Mouse (Mus musculus): ENCODE measurements around the gene Gadd45a. TPM values are rescaled to one million over a fixed set of nuclear protein-coding genes. Genes with fewer than 3 reads are reported as not detected.
A peak's percentile ranks its signal among the peaks of the same experiment; 100 is the strongest.

Gene Gadd45a
- polyA plus RNA-seq, 1 experiment from 2014 or later: 7.2 TPM

GRCm38 (mm10) chr6:67073446-67073845 is 36.2 kb upstream of the Gadd45a start:
- WGBS: 94% methylated on average over 4 of the region's 4 CpGs
- Histone ChIP-seq H3K4me3 (replicated peaks; ENCODE audit: low read length) (no peak overlapping the region), H3K36me3 (ENCODE audit: control insufficient read depth, insufficient read depth) (no peaks in the 10 kb centered on the region), H3K9me3 (ENCODE audit: control insufficient read depth, low read length) (no peaks in the 10 kb centered on the region), H3K4me1 (replicated peaks; ENCODE audit: control insufficient read depth, insufficient read depth, low read length) (peaks cover 4% of the 10 kb centered on the region; the same call in 1 of the 2 replicates), H3K4me2 (ENCODE audit: low read length) (no peak overlapping the region), H3K9ac (replicated peaks; ENCODE audit: low read depth, low read length) (no peak overlapping the region), H3K27me3 (replicated peaks; ENCODE audit: control insufficient read depth, insufficient read depth, low read length) (no peaks in the 10 kb centered on the region), H3K27ac (ENCODE audit: low read length) (no peak overlapping the region)
- no peak for ATAC-seq

GRCm38 (mm10) chr6:67071615-67072014 is 34.4 kb upstream of the Gadd45a start:
- Histone ChIP-seq H3K4me3 (replicated peaks; ENCODE audit: low read length) (no peak overlapping the region), H3K9me3 (ENCODE audit: control insufficient read depth, low read length) (no peaks in the 10 kb centered on the region), H3K4me2 (ENCODE audit: low read length) (no peak overlapping the region), H3K27ac (ENCODE audit: low read length) (no peak overlapping the region), H3K9ac (replicated peaks; ENCODE audit: low read depth, low read length) (no peak overlapping the region), H3K27me3 (replicated peaks; ENCODE audit: control insufficient read depth, insufficient read depth, low read length) (no peaks in the 10 kb centered on the region), H3K36me3 (ENCODE audit: control insufficient read depth, insufficient read depth) (no peaks in the 10 kb centered on the region), H3K4me1 (replicated peaks; ENCODE audit: control insufficient read depth, insufficient read depth, low read length) (peaks cover 4% of the 10 kb centered on the region; the same call in 1 of the 2 replicates)
- no peak for ATAC-seq
- 73% methylated on average over 1 of the region's 1 CpGs for WGBS

GRCm38 (mm10) chr6:67069800-67070315 is 32.6 kb upstream of the Gadd45a start:
- H3K27ac ChIP-seq (ENCODE audit: low read length): no peak overlapping the region
- H3K9ac ChIP-seq (replicated peaks; ENCODE audit: low read depth, low read length): no peak overlapping the region
- no peaks in the 10 kb centered on the region for H3K9me3 ChIP-seq (ENCODE audit: control insufficient read depth, low read length)
- no peaks in the 10 kb centered on the region for H3K36me3 ChIP-seq (ENCODE audit: control insufficient read depth, insufficient read depth)
- H3K4me3 ChIP-seq (replicated peaks; ENCODE audit: low read length): no peak overlapping the region
- no peak overlapping the region for H3K4me2 ChIP-seq (ENCODE audit: low read length)
- peak; percentile 49 for ATAC-seq
- 54% methylated on average over 9 of the region's 9 CpGs for WGBS
- H3K4me1 ChIP-seq (replicated peaks; ENCODE audit: control insufficient read depth, insufficient read depth, low read length): peaks cover 4% of the 10 kb centered on the region; the same call in 1 of the 2 replicates
- H3K27me3 ChIP-seq (replicated peaks; ENCODE audit: control insufficient read depth, insufficient read depth, low read length): no peaks in the 10 kb centered on the region

- H3K27me3 ChIP-seq (replicated peaks; ENCODE audit: control insufficient read depth, insufficient read depth, low read length): no peaks in the 10 kb centered on the region
- no peak for ATAC-seq
- H3K36me3 ChIP-seq (ENCODE audit: control insufficient read depth, insufficient read depth): no peaks in the 10 kb centered on the region
- no peak overlapping the region for H3K9ac ChIP-seq (replicated peaks; ENCODE audit: low read depth, low read length)
- H3K4me2 ChIP-seq (ENCODE audit: low read length): no peak overlapping the region
- 89% methylated on average over 8 of the region's 8 CpGs for WGBS
- H3K4me1 ChIP-seq (replicated peaks; ENCODE audit: control insufficient read depth, insufficient read depth, low read length): peaks cover 4% of the 10 kb centered on the region; the same call in 1 of the 2 replicates
- H3K27ac ChIP-seq (ENCODE audit: low read length): no peak overlapping the region
- H3K4me3 ChIP-seq (replicated peaks; ENCODE audit: low read length): no peak overlapping the region
- H3K9me3 ChIP-seq (ENCODE audit: control insufficient read depth, low read length): no peaks in the 10 kb centered on the region
These were observed 32.0 kb upstream of the Gadd45a start for GRCm38 (mm10) chr6:67069219-67069762.

GRCm38 (mm10) chr6:67060057-67060456 is 22.8 kb upstream of the Gadd45a start:
- Histone ChIP-seq H3K4me2 (ENCODE audit: low read length) (no peak overlapping the region), H3K4me1 (replicated peaks; ENCODE audit: control insufficient read depth, insufficient read depth, low read length) (no peaks in the 10 kb centered on the region), H3K27me3 (replicated peaks; ENCODE audit: control insufficient read depth, insufficient read depth, low read length) (no peaks in the 10 kb centered on the region), H3K36me3 (ENCODE audit: control insufficient read depth, insufficient read depth) (no peaks in the 10 kb centered on the region), H3K4me3 (replicated peaks; ENCODE audit: low read length) (no peak overlapping the region), H3K9me3 (ENCODE audit: control insufficient read depth, low read length) (no peaks in the 10 kb centered on the region), H3K27ac (ENCODE audit: low read length) (no peak overlapping the region), H3K9ac (replicated peaks; ENCODE audit: low read depth, low read length) (no peak overlapping the region)
- WGBS: 93% methylated on average over 5 of the region's 5 CpGs
- ATAC-seq: no peak

GRCm38 (mm10) chr6:67057991-67058696 is 20.9 kb upstream of the Gadd45a start:
- no peak for ATAC-seq
- Histone ChIP-seq H3K27me3 (replicated peaks; ENCODE audit: control insufficient read depth, insufficient read depth, low read length) (no peaks in the 10 kb centered on the region), H3K4me2 (ENCODE audit: low read length) (no peak overlapping the region), H3K9ac (replicated peaks; ENCODE audit: low read depth, low read length) (no peak overlapping the region), H3K9me3 (ENCODE audit: control insufficient read depth, low read length) (no peaks in the 10 kb centered on the region), H3K4me3 (replicated peaks; ENCODE audit: low read length) (no peak overlapping the region), H3K4me1 (replicated peaks; ENCODE audit: control insufficient read depth, insufficient read depth, low read length) (no peaks in the 10 kb centered on the region), H3K36me3 (ENCODE audit: control insufficient read depth, insufficient read depth) (no peaks in the 10 kb centered on the region), H3K27ac (ENCODE audit: low read length) (no peak overlapping the region)
- 94% methylated on average over 7 of the region's 7 CpGs for WGBS

GRCm38 (mm10) chr6:67057574-67057973 is 20.3 kb upstream of the Gadd45a start:
- ATAC-seq: no peak

GRCm38 (mm10) chr6:67056889-67057564 is 19.8 kb upstream of the Gadd45a start:
- WGBS: 82% methylated on average over 3 of the region's 3 CpGs
- Histone ChIP-seq H3K4me1 (replicated peaks; ENCODE audit: control insufficient read depth, insufficient read depth, low read length) (no peaks in the 10 kb centered on the region), H3K4me3 (replicated peaks; ENCODE audit: low read length) (no peak overlapping the region), H3K27ac (ENCODE audit: low read length) (no peak overlapping the region), H3K9me3 (ENCODE audit: control insufficient read depth, low read length) (no peaks in the 10 kb centered on the region), H3K9ac (replicated peaks; ENCODE audit: low read depth, low read length) (no peak overlapping the region), H3K4me2 (ENCODE audit: low read length) (no peak overlapping the region), H3K36me3 (ENCODE audit: control insufficient read depth, insufficient read depth) (no peaks in the 10 kb centered on the region), H3K27me3 (replicated peaks; ENCODE audit: control insufficient read depth, insufficient read depth, low read length) (no peaks in the 10 kb centered on the region)
- no peak for ATAC-seq

More at GRCm38 (mm10) chr6:67057574-67057973, 20.3 kb upstream of the Gadd45a start:
- H3K4me2 ChIP-seq (ENCODE audit: low read length): no peak overlapping the region
- H3K9ac ChIP-seq (replicated peaks; ENCODE audit: low read depth, low read length): no peak overlapping the region
- no peaks in the 10 kb centered on the region for H3K9me3 ChIP-seq (ENCODE audit: control insufficient read depth, low read length)
- H3K4me1 ChIP-seq (replicated peaks; ENCODE audit: control insufficient read depth, insufficient read depth, low read length): no peaks in the 10 kb centered on the region
- H3K36me3 ChIP-seq (ENCODE audit: control insufficient read depth, insufficient read depth): no peaks in the 10 kb centered on the region
- H3K27me3 ChIP-seq (replicated peaks; ENCODE audit: control insufficient read depth, insufficient read depth, low read length): no peaks in the 10 kb centered on the region
- no peak overlapping the region for H3K27ac ChIP-seq (ENCODE audit: low read length)
- H3K4me3 ChIP-seq (replicated peaks; ENCODE audit: low read length): no peak overlapping the region
- 80% methylated on average over 5 of the region's 5 CpGs for WGBS

- Histone ChIP-seq H3K4me3 (replicated peaks; ENCODE audit: low read length) (no peak overlapping the region), H3K4me2 (ENCODE audit: low read length) (no peak overlapping the region), H3K27ac (ENCODE audit: low read length) (no peak overlapping the region), H3K9ac (replicated peaks; ENCODE audit: low read depth, low read length) (no peak overlapping the region), H3K27me3 (replicated peaks; ENCODE audit: control insufficient read depth, insufficient read depth, low read length) (no peaks in the 10 kb centered on the region), H3K36me3 (ENCODE audit: control insufficient read depth, insufficient read depth) (no peaks in the 10 kb centered on the region), H3K4me1 (replicated peaks; ENCODE audit: control insufficient read depth, insufficient read depth, low read length) (no peaks in the 10 kb centered on the region), H3K9me3 (ENCODE audit: control insufficient read depth, low read length) (no peaks in the 10 kb centered on the region)
- whole genome bisulfite sequencing: 84% methylated on average over 15 of the region's 15 CpGs
- ATAC-seq: no peak
These were observed 19.0 kb upstream of the Gadd45a start for GRCm38 (mm10) chr6:67056108-67056888.

All from forebrain, embryonic 16.5 days (tissue).